Mouse (Mus musculus) adrenal gland, postnatal 36 days (tissue): ENCODE results near the gene Cpa4. TPM values are rescaled to one million over a fixed set of nuclear protein-coding genes. Genes with fewer than 3 reads are reported as not detected.

Source experiments
- DNase-seq, 2 experiments: peaks; one replicate each; pipeline ENCODE4 v3.0.0; 2021; ENCODE audit warnings: mixed read lengths in 1 of 2
- long read RNA-seq, 2 experiments: library from polyadenylated mRNA; stranded (forward); transcript quantifications; one replicate each; pipeline ENCODE4 v2.0.0; 2021; ENCODE audit warnings: borderline sequencing depth in 2 of 2
- total RNA-seq, 2 experiments: library from RNA; stranded (reverse); gene quantifications; 2 replicates each; pipeline ENCODE4 v1.2.3; 2021

The Cpa4 gene
- total RNA-seq = 1 to 10 TPM; 1.1 to 1.2 TPM
- long read RNA-seq, experiment 1 = 0 reads
- long read RNA-seq, experiment 2, partial matches to known transcripts = 0 of 4 reads
- long read RNA-seq, experiment 2, other reads (novel, unspliced or antisense) = 4 of 4 reads

DNA sequence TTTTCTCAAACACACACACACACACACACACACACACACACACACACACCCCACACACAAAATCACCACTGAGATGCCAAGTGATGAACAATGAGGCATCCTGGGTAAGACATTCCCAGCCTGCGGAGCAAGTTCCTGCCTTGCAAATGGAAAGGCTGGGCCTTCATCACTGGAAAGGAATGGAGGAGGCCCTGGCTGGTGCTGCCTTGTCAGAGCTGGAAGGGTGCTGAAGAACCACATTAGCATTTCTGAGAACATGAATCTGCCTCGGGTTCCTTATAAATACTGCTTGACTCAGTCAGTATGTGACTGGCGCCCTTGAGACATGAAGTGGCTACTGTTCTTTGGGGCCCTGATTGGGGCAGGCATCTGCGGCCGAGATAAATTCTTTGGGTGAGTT is at the start of gene Cpa4:
Gene Cpa4, plus strand, starts transcription at position 301 of the 400 bp plus-strand sequence.
- no peak for DNase-seq

DNA sequence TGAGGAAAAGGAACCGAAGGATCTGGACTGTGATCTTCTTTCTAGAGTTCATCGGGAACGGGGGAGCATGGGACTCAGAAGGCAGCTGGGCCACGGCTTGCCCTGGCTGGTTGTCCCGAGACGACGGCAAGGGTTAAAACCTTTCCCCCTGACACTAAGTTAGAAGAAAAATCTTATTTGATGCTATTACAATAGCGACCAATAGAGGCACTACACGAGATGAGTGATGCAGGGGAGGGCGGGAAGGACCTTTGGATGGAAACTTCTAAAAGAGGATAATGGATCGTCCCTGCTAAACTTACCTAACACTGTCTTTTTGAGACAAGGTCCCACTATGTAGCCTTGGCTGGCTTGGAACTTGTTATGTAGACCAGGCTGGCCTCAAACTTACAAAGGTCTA is 47.8 kb upstream of the Cpa4 start:
- DNase-seq = no peak

DNA sequence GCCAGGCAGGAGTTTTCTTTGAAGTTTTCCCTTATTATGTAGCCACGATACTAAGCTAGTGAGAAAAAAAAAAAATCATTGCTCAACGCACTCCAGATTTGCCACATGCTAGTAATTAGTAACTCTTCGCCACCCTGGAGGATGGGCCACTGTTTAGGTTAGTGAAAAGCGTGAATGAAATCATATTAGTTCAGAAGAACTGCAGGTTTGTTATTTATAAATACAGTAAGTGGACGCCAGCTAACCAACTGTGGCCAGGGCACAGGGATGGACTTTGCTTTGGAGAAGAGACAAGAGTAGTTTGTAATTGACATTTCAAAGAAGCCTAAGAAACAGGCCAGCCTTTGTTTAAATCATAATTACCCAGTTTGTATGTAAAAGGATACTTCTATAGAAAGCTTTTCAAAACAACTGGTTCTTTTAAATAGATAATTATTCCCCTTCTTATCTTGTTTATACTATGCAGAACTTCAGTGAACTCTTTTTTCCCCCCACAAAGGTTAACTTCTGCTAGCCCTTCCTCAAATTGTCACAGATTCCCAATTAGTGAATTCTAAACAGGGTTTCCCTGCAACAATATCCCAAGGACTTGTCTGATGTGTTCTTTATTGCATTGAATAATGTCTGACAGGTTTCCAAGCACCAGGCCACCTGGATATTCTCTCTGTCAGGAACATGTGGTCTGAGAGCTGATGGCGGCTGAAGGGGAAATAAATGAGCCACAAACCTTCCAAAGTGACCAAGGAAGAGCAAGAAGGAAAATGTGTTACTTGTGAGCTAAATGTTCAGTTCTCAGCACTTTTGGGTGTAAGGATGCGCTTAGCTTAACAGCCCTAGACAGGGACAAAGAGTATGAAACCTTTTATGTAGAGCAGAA is 42.5 kb upstream of the Cpa4 start:
- DNase-seq = no peak

DNA sequence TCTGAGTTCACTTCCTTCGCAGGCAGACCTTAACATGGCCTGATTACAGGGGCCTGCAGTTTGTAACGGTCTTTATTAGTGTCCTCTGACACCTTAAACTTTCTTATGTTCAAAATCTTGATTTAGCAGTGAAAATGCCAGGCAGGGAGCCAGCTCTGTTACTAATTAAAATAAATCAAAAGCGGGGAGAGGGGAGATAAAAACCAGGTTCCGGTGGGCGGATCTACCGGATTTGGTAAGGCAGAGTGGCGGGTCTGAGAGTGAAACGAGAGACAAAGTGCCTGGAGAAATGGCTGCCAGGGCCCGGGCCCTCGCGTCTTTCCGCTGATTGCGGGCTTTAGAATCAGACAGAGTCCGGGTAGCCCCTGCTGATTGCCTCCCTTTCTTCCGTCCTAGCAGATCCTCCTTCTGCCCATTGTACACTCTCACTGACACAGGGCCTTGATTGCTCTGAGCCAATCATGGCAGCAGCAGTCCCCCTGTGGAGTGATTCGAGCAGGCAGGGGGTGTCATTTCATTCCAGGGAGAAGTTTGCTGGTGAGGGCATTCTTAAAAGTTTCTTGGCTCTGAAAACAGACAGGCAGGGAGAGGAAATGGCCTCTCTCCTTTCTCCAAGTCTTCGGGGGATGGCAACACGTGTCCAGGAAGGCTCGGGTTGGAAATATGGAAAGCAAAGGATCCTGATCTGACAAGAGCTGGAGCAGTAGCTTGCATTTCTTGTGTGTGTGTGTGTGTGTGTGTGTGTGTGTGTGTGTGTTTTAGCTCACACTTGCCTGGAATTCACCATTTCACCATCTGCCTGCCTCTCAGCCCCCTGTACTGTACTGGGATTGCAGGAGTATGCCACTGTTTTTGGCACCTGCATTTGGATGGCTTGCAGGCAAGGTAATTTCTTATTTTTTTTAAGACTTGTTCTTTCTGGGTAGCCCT is 41.3 kb upstream of the Cpa4 start:
- no peak for DNase-seq

DNA sequence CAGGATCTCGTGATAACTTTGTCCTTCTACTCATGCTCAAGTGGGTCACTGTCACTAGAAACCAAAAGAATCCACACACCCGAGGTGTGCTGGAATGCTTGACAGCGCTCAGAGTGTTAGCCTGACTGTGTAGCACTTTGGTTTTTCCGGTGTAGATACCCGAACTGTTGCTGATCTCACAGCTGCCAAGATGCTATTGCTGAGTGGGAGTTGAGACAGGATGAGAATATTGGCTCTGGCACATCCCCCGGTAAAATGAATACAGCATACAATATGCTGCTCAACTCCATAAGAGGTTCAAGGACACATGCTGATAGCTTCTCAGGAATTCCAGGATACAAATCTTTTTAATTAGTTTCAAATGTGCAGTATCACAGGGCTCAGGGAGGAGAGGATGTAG is 39.4 kb upstream of the Cpa4 start:
- no peak for DNase-seq

DNA sequence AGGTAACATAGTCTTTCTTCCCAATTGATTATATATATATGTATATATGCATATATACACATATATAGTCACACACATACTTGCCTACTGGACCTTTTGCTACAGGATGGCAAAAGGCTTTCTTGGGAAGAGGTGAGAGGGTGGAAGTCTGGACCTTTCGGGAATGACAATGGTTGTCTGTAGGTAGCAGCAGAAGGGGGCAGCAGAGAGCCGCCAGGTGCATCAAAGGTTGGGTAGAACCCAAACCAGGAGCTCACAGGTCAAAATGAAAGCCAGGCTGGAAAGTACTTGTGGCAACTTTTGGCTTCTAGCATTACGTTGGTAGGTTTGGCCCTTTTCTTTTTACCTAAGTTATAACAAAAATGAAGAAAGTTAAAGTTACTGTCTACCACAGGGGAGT is 32.8 kb upstream of the Cpa4 start:
- peak; percentile 73 to 84 for DNase-seq

DNA sequence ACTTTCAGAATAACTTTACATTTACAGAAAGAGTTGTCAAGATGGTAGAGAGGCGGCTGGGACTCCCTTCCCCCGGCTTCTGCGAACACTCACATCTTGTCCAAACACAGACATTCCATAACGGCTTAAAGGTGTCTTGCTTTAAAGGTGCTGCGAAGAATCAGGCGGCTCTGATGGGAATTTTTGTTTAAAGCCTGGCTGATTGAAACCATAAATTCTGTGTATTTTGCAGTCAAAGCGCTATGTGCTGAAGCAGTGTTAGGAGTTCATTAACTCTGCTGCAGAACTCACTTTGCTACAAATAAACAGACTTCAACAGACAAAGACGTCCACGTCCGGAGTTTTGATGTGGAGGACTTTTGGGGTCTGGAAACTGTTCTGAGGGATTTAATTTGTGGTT is 29.9 kb upstream of the Cpa4 start:
- no peak for DNase-seq

DNA sequence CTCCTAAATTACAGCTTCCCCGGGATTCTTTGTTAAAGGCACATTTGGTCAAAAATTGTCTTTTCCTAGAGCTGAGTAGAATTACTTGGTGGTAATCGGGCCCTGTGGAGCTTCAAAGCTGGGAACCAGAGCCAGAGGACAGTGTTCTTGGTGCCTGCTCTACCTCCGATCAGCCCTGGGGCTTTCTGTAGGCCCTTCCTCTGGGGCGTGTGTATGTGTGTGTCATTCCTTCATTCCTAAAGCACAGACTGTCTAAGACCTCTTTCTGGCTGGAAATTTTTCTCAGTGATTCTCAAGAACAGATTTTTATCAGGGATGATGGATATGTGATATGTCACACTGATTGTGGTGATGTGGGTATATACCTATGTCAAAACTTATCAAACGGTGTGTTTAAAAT is 29.4 kb upstream of the Cpa4 start:
- no peak for DNase-seq

DNA sequence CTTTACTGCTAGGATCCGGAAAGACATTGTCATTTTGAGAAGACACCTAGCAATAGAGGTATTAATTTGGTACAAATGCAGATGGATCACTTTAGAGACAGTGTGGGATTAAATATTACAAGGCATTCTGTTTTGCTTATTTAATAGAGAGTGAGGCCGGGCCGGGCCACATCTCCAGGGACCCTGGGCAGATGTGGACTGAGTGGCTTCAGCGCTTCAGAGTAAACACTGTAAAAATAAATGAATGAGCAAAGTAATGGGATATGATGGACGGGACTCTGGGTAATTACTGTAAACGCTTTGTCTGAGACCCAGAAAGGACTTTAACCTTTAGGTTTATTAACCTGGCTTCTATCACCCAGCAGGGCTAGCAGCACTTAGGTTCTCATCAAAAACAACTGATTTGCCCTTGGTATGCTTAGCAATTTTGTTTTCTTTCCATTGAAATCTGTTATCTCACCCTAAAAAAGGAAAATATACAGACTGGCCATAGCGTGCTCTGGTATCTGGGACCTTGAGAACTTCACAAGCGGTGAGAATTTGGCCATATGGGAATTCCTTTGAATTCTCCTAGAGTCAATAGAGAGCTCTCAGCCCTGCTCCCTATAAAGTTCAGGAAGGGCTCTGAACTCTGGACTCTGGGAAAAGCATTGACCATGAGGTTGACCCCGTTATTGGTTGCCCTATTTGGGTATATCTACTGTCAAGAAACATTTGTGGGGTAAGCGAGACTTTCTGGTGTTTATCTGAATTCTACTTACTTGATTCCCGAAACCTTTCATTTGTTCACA is 27.0 kb upstream of the Cpa4 start, which contains the start of gene Cpa2:
Gene Cpa2, plus strand, starts transcription at position 574 of the 791 bp plus-strand sequence.
- no peak for DNase-seq

DNA sequence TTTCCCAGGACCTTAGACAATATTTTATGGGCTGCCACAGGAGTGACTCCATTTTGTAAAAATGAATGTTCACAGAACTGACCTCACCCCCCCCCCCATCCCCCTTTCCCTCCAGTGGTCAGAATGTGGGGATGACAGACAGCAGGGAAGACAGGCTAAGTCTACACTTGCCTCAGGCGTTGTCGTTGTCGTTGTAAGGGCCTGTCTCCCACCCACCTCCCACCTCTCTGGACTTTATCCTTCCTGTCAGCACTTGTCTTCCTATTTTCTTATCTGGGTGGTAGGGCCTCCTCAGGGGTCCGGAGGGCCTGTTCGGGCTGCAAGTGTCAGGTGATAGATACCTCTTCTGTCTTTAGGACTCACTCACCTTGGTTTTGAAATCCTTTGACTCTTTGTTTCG is 25.9 kb upstream of the Cpa4 start:
- DNase-seq = no peak

DNA sequence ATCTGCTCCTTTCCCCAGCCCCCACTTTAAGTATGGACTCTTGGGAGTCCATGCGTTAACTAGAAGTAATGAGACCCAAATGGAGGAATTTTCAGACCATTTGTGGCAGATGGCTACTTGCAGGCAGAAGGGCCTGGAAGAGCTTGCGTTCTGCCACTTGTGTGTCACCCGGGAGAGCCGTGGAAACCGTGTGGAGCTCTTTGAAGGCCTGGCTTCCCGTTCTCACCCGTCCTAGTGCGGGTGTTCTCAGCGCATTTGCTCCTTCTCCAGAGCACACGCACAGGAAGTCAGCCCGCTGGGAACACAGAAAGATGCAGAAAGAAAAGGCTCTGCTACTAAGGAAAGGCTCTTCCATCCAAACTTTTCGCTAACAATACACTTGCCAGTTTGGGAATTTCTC is 25.1 kb upstream of the Cpa4 start:
- DNase-seq = no peak

DNA sequence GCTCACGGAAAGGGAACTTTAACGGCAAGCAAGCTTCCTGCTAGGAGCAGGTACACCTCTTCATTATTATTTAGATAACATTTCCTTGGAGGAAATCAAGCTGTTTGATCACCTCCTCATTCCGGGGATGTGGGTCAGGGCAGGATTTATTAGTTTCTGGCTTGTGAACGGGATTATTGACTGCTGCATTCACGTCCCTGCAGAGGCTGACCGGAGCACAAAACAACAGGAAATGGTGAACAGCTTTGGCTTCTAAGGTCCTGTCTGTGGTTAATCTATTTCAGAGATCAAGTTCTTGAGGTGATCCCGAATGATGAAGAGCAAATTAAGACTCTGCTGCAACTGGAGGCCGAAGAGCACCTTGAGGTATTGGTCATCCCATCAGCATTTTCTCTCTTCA is 24.3 kb upstream of the Cpa4 start:
- no peak for DNase-seq

DNA sequence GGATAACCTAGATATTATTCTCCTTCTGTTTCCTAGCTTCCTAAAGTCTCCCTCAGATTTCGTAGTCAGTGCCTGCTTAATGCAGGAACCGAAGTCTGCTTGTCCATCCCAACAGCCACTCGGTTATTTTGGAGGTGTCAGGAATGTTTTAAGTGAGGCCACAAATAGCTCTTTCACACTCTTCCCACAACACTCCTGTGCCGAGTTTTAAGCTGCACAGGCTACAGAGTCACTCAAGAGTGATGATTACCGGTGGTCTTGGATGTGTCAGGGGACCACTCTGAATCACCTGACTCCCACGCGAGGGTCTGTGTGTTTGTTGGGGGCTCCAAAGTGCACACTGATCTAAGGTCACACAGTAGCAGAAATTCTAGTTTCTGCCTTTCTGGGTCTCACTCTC is 22.5 kb upstream of the Cpa4 start:
- no peak for DNase-seq

DNA sequence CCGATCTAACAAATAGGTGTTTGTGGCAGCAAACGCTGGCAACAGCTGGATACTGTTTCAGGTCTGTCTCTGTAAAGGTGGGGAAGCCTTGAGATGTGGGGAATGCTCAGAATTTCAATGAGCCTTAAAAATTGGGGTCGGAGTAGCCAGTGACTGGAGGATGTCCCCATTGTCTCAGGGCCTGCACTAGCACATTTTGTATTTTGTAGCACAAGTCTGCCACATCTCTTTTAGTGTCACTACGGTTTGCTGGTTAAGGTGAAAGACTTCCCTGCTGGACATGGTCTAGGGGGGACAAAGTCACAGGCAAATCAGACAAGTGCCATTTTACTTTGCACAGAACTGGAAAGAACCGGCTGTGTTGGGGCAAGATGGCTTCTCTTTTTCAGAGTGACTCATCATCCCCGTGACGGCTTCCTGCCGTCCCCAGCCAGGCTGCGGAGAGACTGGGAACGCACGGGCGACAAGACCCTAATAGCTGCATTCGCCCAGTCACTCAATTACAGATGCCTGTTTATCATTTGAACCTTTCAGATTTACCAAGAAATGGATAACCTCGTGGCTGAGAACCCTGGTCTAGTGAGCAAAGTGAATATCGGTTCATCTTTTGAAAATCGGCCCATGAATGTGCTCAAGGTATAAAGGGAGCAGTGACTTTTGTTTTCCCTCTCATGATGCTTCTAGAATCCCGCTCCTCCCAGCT is 21.4 kb upstream of the Cpa4 start:
- peak; percentile 37 to 50 for DNase-seq

DNA sequence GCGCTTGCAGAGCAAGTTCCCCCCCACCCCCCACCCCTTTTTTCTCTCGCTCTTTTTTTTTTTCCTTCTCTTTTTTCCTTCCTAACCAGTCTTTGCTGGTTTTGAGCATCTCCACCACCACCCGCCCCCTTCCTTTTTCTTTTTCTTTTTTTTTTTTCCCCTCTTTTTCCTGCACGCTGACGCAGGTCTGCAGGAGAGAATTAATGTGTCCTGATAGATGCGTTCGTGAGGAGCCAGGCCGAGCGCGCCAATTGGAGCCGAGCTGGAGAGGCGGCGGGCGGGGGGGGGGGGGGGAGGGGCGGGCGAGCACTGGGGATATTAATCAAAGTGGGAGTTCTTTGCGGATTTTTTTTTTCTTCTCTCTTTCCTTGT is 20.9 kb upstream of the Cpa4 start:
- peak; percentile 36 to 58 for DNase-seq

DNA sequence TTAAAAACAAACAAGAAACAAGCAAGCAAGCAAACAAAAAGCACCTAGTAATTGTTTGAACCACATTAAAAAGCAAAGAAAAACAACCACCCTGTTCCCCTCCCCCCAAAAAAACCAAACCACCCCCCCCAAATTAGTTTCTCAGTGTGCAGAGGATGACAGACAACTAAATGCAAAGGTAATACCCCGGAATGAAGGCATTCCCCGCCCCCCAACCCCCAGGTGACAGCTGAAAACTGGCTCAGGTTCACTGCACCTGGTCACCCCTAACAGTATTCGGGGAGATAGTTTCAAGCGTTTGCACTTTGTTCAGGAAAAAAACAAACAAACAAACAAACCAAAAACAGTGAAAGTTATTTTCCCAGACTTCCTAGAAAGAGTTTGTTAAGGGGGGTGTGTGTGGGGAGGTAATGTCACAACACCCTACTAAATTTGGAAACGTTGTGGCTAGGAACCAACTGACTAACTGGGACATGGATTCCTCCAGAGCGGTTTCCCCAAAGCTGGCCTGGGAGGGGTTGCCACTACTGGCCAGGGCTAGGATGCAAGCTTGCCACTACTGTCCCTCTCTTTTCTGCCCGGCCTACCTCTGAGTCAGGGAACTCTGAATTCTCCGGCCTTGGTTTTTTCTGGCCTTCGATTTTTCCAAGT is 20.4 kb upstream of the Cpa4 start:
- DNase-seq = peak; percentile 55 to 69

DNA sequence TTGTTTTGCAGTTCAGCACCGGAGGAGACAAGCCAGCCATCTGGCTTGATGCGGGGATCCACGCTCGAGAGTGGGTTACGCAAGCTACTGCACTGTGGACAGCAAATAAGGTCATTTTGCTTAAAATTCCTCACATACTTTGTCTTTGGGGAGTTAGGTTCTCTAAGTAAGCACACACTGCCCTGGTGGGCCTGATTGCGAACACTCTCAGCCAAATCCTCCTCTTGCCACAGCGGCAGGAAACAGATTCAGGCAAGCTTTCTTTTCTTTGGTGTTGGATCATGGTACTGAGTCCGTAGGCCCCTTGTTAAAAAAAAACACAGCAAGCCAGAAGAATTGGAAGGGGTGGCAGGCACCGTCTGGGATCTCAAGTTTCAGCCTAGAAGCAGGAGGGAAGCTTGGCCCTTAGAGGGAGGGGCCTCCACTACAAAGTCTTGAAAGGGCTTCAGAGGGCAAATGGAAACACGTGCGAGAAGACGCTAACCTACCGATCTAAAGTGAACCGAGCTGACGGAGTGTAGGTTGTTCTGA is 18.9 kb upstream of the Cpa4 start:
- no peak for DNase-seq

DNA sequence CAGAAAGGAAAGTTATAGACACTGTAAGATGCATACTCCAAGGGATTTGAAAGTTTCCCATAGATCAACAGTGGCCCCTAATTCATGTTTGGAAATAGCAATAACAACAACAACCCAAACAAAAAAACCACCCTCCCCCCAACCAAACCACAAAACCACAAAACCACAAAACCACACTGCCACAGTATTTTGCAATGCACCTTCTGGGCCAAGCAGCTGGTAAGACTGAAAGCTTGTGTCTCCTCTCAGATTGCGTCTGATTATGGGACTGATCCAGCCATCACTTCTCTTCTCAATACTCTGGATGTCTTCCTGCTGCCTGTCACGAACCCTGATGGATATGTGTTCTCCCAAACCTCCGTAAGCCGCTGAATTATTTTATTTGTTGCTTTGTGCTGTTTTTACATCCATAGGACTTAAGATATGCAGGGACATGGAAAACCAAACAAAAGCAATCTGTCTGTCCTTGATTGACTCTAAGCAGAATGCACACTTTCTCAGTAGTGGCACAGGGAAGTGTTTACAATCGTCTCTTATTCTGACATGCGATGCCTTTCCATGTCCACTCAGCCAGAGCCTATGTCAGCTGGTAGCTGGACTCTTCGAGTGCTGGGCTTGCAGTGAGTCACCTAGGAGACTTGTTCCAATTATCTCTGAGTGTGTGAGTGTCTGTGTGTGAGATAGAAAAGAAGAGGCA is 17.5 kb upstream of the Cpa4 start:
- no peak for DNase-seq

DNA sequence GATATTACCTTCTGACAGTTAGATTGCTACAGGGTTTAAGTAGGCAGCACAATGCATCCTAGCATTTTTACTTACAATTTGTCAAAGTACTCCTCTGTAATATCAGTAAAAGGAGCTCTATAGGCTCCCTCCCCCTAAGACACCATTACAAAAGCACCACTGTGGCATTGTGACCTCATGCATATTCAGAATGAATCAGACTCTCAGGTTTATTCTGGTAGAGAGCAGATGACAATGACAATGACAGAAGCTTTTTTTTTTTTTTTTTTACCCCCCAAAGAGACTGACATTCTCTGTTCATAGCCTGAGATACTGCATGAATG is 17.0 kb upstream of the Cpa4 start:
- DNase-seq = no peak
